Mouse (Mus musculus): ENCODE data around the gene Ush2a.

DNA sequence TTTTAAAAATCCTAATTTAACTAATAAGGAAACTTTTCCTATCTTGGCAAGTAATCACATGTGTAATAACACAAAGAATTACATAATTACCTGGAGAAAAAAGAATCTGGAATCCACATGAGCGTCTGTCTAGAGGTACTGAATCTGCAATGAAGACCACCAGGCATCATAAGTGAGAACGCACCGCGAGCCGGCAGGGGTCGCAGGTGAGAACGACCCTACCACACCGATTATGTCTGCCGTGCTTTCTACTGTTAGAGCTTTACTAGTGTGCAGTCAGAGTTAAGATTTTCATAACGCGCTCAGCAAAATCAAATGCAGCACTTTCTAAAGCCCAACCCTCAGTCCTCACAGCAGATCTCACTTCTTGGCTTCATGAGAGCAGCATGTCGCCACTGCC lies 740.0 kb downstream of the Ush2a start:
- TF ChIP-seq MYOG (IDR thresholded peaks at IDR 0.05; ENCODE audit: control insufficient read depth in 1 of 3, insufficient read depth in 1 of 3, insufficient read length in 2 of 3, low read depth in 2 of 3): no peak
- no peak for TF ChIP-seq TCF12 (IDR thresholded peaks at IDR 0.05; ENCODE audit: insufficient read depth, poor library complexity, severe bottlenecking)
- no peak for TF ChIP-seq POLR2AphosphoS2 (IDR thresholded peaks at IDR 0.05; ENCODE audit: insufficient read length, low read depth)
- TF ChIP-seq SRF (IDR thresholded peaks at IDR 0.05; ENCODE audit: control insufficient read depth, insufficient read length, low read depth): no peak
- TF ChIP-seq MYOD1 (IDR thresholded peaks at IDR 0.05; ENCODE audit: control insufficient read depth in 1 of 3, insufficient read length in 2 of 3, low read depth in 2 of 3): no peak
- TF ChIP-seq POLR2A (IDR thresholded peaks at IDR 0.05; ENCODE audit: insufficient read length, low read depth): no peak
- TF ChIP-seq E2F4 (IDR thresholded peaks at IDR 0.05; ENCODE audit: insufficient read depth): no peak
- TF ChIP-seq USF1 (IDR thresholded peaks at IDR 0.05; ENCODE audit: low read depth): no peak
- TF ChIP-seq MAX (IDR thresholded peaks at IDR 0.05; ENCODE audit: low read depth): no peak
- no peak for TF ChIP-seq CEBPB (IDR thresholded peaks at IDR 0.05; ENCODE audit: insufficient read depth, poor library complexity, severe bottlenecking)

All from myocyte (in vitro differentiated cells).